Mouse (Mus musculus): ENCODE results near the gene Snrpd3. TPM values are rescaled to one million over a fixed set of nuclear protein-coding genes. Genes with fewer than 3 reads are reported as not detected.

Gene Snrpd3
- polyA plus RNA-seq, 1 experiment from 2014 or later, result 144 TPM

DNA sequence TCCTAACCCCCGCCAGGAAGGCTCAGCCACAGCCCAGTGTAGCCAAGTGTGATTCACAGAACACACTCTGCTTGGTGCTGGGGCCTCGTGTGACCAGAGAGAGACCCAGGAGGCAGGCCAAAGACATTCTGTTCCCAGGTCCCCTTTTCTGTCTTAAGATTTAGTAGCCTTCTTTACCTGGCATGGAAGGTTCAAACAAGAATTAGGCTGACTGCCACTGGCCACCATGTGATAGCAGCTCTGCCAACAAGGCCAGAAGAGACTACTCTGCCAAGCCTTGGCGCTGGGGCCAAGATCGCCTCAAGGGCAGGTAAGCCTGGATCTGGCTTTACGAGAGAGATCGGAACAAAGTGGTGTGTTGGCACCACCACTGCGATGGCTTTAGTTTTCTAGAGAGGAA lies 6.9 kb upstream of the Snrpd3 start:
- Histone ChIP-seq H3K9me3 (ENCODE audit: control insufficient read depth, low read length) (no peaks in the 10 kb centered on the region), H3K36me3 (ENCODE audit: control insufficient read depth, insufficient read depth, low read length) (peaks cover 39% of the 10 kb centered on the region), H3K4me1 (ENCODE audit: control insufficient read depth, insufficient read depth, low read length) (peaks cover 12% of the 10 kb centered on the region; the same call in 1 of the 2 replicates), H3K4me3 (ENCODE audit: low read length) (no peak overlapping the region), H3K27me3 (replicated peaks; ENCODE audit: control insufficient read depth, insufficient read depth, low read length) (no peaks in the 10 kb centered on the region), H3K9ac (ENCODE audit: low read depth, low read length) (no peak overlapping the region), H3K4me2 (ENCODE audit: low read depth, low read length) (no peak overlapping the region), H3K27ac (ENCODE audit: low read length) (no peak overlapping the region)
- 97% methylated on average over 7 of the region's 7 CpGs for WGBS
- no peak for ATAC-seq

GRCm38 (mm10) chr10:75511060-75511459 lies 6.3 kb upstream of the Snrpd3 start:
- no peak overlapping the region for H3K4me3 ChIP-seq (ENCODE audit: low read length)
- H3K9me3 ChIP-seq (ENCODE audit: control insufficient read depth, low read length), result no peaks in the 10 kb centered on the region
- H3K27me3 ChIP-seq (replicated peaks; ENCODE audit: control insufficient read depth, insufficient read depth, low read length), result no peaks in the 10 kb centered on the region
- no peak for ATAC-seq
- WGBS, result 84% methylated on average over 9 of the region's 9 CpGs
- H3K36me3 ChIP-seq (ENCODE audit: control insufficient read depth, insufficient read depth, low read length), result peaks cover 39% of the 10 kb centered on the region
- peaks cover 18% of the 10 kb centered on the region; the same call in 1 of the 2 replicates for H3K4me1 ChIP-seq (ENCODE audit: control insufficient read depth, insufficient read depth, low read length)
- H3K27ac ChIP-seq (ENCODE audit: low read length), result no peak overlapping the region
- no peak overlapping the region for H3K4me2 ChIP-seq (ENCODE audit: low read depth, low read length)
- H3K9ac ChIP-seq (ENCODE audit: low read depth, low read length), result no peak overlapping the region

- H3K36me3 ChIP-seq (ENCODE audit: control insufficient read depth, insufficient read depth, low read length), result peaks cover 39% of the 10 kb centered on the region
- no peak overlapping the region for H3K27ac ChIP-seq (ENCODE audit: low read length)
- peaks cover 18% of the 10 kb centered on the region; the same call in 1 of the 2 replicates for H3K4me1 ChIP-seq (ENCODE audit: control insufficient read depth, insufficient read depth, low read length)
- no peaks in the 10 kb centered on the region for H3K9me3 ChIP-seq (ENCODE audit: control insufficient read depth, low read length)
- 89% methylated on average over 7 of the region's 7 CpGs for WGBS
- no peak for ATAC-seq
- H3K4me3 ChIP-seq (ENCODE audit: low read length), result no peak overlapping the region
- H3K9ac ChIP-seq (ENCODE audit: low read depth, low read length), result no peak overlapping the region
- no peaks in the 10 kb centered on the region for H3K27me3 ChIP-seq (replicated peaks; ENCODE audit: control insufficient read depth, insufficient read depth, low read length)
- H3K4me2 ChIP-seq (ENCODE audit: low read depth, low read length), result no peak overlapping the region
Observed at GRCm38 (mm10) chr10:75511897-75512296, 5.5 kb upstream of the Snrpd3 start.

DNA sequence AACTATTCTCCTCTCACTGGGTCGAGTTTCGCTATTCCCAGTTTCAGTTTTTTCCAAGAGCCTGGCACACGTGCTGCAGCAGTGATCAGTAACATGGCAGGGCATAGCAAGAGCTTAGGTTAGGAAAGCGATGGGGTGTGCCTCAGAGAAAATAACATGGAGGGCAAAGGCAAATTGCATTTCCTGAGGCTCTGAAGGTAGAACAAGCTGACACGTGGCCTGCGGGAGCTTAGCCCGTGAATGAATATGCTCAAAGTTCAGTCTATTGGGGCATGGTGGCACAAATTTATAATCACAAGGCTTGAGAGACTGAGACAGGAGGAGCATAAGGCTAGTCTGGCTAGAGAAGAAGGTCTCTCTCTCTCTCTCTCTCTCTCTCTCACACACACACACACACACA lies 4.6 kb upstream of the Snrpd3 start:
- H3K4me1 ChIP-seq (ENCODE audit: control insufficient read depth, insufficient read depth, low read length), result peaks cover 18% of the 10 kb centered on the region; the same call in 1 of the 2 replicates
- no peak overlapping the region for H3K9ac ChIP-seq (ENCODE audit: low read depth, low read length)
- WGBS, result 79% methylated on average over 7 of the region's 7 CpGs
- peak overlapping the region; percentile 61 for H3K27ac ChIP-seq (ENCODE audit: low read length)
- no peak overlapping the region for H3K4me3 ChIP-seq (ENCODE audit: low read length)
- H3K9me3 ChIP-seq (ENCODE audit: control insufficient read depth, low read length), result no peaks in the 10 kb centered on the region
- peak overlapping the region; percentile 20; the same call in 1 of the 2 replicates for H3K4me2 ChIP-seq (ENCODE audit: low read depth, low read length)
- no peaks in the 10 kb centered on the region for H3K27me3 ChIP-seq (replicated peaks; ENCODE audit: control insufficient read depth, insufficient read depth, low read length)
- ATAC-seq, result peak; percentile 6
- H3K36me3 ChIP-seq (ENCODE audit: control insufficient read depth, insufficient read depth, low read length), result peaks cover 39% of the 10 kb centered on the region

DNA sequence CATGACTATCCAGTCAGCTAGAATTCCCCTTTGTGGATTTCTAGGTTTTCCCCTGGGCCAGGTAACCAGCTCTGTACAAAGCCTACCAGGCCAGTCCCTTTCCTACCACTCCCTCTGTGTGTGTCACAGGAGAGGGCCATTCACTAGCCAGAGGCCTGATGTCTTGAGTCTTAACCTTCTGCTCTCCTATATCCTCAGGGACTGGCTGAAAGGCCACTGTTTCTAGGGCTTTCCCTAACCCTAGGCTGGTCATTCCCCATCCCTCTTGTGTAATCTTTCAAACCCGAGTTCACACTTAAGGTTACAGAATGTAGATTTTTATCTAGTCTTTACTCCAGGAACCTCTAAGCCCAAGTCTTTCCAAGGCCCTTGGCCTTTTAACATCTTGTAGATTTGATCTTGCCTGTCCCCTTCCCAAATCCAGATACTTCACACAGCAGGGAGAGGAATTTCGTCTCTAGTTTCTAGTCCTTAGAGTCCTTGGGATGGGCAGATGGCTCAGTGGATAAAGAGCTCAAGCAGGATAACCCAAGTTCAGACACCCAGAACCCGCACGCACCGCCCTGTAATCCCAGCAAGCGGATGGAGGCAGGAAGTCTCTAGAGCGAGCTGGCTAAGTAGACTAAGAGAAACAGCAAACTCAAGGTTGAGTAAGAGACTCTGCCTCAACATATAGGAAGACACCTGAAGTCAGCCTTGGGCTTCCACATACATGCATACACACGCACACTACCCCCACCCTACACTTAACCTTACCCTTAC lies 3.9 kb upstream of the Snrpd3 start:
- Histone ChIP-seq H3K27me3 (replicated peaks; ENCODE audit: control insufficient read depth, insufficient read depth, low read length) (no peaks in the 10 kb centered on the region), H3K4me1 (ENCODE audit: control insufficient read depth, insufficient read depth, low read length) (peaks cover 20% of the 10 kb centered on the region), H3K9ac (ENCODE audit: low read depth, low read length) (peak overlapping the region; percentile 12; the same call in 1 of the 2 replicates), H3K9me3 (ENCODE audit: control insufficient read depth, low read length) (no peaks in the 10 kb centered on the region), H3K4me2 (ENCODE audit: low read depth, low read length) (peak overlapping the region; percentile 76), H3K27ac (ENCODE audit: low read length) (peak overlapping the region; percentile 61), H3K36me3 (ENCODE audit: control insufficient read depth, insufficient read depth, low read length) (peaks cover 34% of the 10 kb centered on the region), H3K4me3 (ENCODE audit: low read length) (no peak overlapping the region)
- ATAC-seq, result no peak
- WGBS, result 87% methylated on average over 8 of the region's 8 CpGs

DNA sequence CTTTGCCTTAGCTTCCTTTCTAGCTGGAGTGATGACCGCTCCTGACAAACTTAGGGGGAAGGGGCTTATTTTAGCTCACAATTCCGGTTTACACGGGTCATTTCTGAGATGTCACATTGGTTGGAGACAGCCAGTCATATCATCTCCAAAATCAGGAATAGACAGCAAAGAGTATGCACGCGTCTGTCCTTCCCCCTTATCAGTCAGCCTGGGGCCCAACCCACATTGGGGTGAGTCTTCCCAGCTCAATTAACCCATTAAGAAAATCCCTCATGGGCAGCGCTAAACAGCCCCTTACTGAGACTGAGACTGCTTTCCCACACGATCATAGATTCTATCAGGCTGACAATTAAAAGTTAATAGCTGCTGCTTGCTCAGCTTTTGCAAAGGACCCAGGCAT lies 3.0 kb upstream of the Snrpd3 start:
- 61% methylated on average over 7 of the region's 7 CpGs for WGBS
- Histone ChIP-seq H3K4me2 (ENCODE audit: low read depth, low read length) (peak overlapping the region; percentile 76), H3K27me3 (replicated peaks; ENCODE audit: control insufficient read depth, insufficient read depth, low read length) (no peaks in the 10 kb centered on the region), H3K9me3 (ENCODE audit: control insufficient read depth, low read length) (no peaks in the 10 kb centered on the region), H3K4me3 (ENCODE audit: low read length) (peak overlapping the region; percentile 11), H3K36me3 (ENCODE audit: control insufficient read depth, insufficient read depth, low read length) (peaks cover 25% of the 10 kb centered on the region), H3K4me1 (ENCODE audit: control insufficient read depth, insufficient read depth, low read length) (peaks cover 27% of the 10 kb centered on the region), H3K9ac (ENCODE audit: low read depth, low read length) (0 out of 2 replicates have a peak overlapping the region, but pooled peaks have one; percentile 14), H3K27ac (ENCODE audit: low read length) (peak overlapping the region; percentile 61; the same call in 1 of the 2 replicates)
- ATAC-seq, result no peak

GRCm38 (mm10) chr10:75515216-75516037 lies 1.9 kb upstream of the Snrpd3 start:
- ATAC-seq, result 0 out of 2 replicates have a peak, but pooled peaks have one; percentile 1
- Histone ChIP-seq H3K4me2 (ENCODE audit: low read depth, low read length) (peak overlapping the region; percentile 76), H3K27me3 (replicated peaks; ENCODE audit: control insufficient read depth, insufficient read depth, low read length) (no peaks in the 10 kb centered on the region), H3K9me3 (ENCODE audit: control insufficient read depth, low read length) (no peaks in the 10 kb centered on the region), H3K9ac (ENCODE audit: low read depth, low read length) (peak overlapping the region; percentile 98), H3K4me3 (ENCODE audit: low read length) (peak overlapping the region; percentile 93), H3K4me1 (ENCODE audit: control insufficient read depth, insufficient read depth, low read length) (peaks cover 27% of the 10 kb centered on the region), H3K36me3 (ENCODE audit: control insufficient read depth, insufficient read depth, low read length) (peaks cover 15% of the 10 kb centered on the region), H3K27ac (ENCODE audit: low read length) (peak overlapping the region; percentile 89)
- 58% methylated on average over 4 of the region's 4 CpGs for WGBS

GRCm38 (mm10) chr10:75516038-75516723 lies 1.2 kb upstream of the Snrpd3 start:
- no peaks in the 10 kb centered on the region for H3K9me3 ChIP-seq (ENCODE audit: control insufficient read depth, low read length)
- H3K4me3 ChIP-seq (ENCODE audit: low read length), result peak overlapping the region; percentile 93
- no peaks in the 10 kb centered on the region for H3K27me3 ChIP-seq (replicated peaks; ENCODE audit: control insufficient read depth, insufficient read depth, low read length)
- H3K9ac ChIP-seq (ENCODE audit: low read depth, low read length), result peak overlapping the region; percentile 98
- peak overlapping the region; percentile 76 for H3K4me2 ChIP-seq (ENCODE audit: low read depth, low read length)
- peak; percentile 49 for ATAC-seq
- peak overlapping the region; percentile 98 for H3K27ac ChIP-seq (ENCODE audit: low read length)
- WGBS, result 12% methylated on average over 8 of the region's 8 CpGs
- H3K36me3 ChIP-seq (ENCODE audit: control insufficient read depth, insufficient read depth, low read length), result peaks cover 13% of the 10 kb centered on the region
- peaks cover 27% of the 10 kb centered on the region for H3K4me1 ChIP-seq (ENCODE audit: control insufficient read depth, insufficient read depth, low read length)

- peak overlapping the region; percentile 76 for H3K4me2 ChIP-seq (ENCODE audit: low read depth, low read length)
- peaks cover 27% of the 10 kb centered on the region for H3K4me1 ChIP-seq (ENCODE audit: control insufficient read depth, insufficient read depth, low read length)
- H3K36me3 ChIP-seq (ENCODE audit: control insufficient read depth, insufficient read depth, low read length), result peaks cover 10% of the 10 kb centered on the region; the same call in 1 of the 2 replicates
- peak overlapping the region; percentile 98 for H3K9ac ChIP-seq (ENCODE audit: low read depth, low read length)
- H3K27ac ChIP-seq (ENCODE audit: low read length), result peak overlapping the region; percentile 98
- no peak for ATAC-seq
- peak overlapping the region; percentile 93 for H3K4me3 ChIP-seq (ENCODE audit: low read length)
- under 1% methylated on average over 12 of the region's 12 CpGs for WGBS
- no peaks in the 10 kb centered on the region for H3K27me3 ChIP-seq (replicated peaks; ENCODE audit: control insufficient read depth, insufficient read depth, low read length)
- H3K9me3 ChIP-seq (ENCODE audit: control insufficient read depth, low read length), result no peaks in the 10 kb centered on the region
Observed at GRCm38 (mm10) chr10:75516724-75517072, 653 bp upstream of the Snrpd3 start.
